Mouse (Mus musculus) heart, adult 2 months (tissue): ENCODE measurements around the gene Ypel3. TPM values are rescaled to one million over a fixed set of nuclear protein-coding genes. Genes with fewer than 3 reads are reported as not detected.

Source experiments
- DNase-seq, 2 experiments: peaks; one replicate each; pipeline ENCODE4 v3.0.0; 2021
- H3K27ac ChIP-seq: fragments of 200-600 bp; 2 replicates; pipeline ENCODE4 v1.8.1; 2022
- H3K27me3 ChIP-seq: fragments of 200-500 bp; 2 replicates; pipeline ENCODE4 v1.6.1; 2012; ENCODE audit warnings: mild to moderate bottlenecking, low read length, inconsistent platforms, mixed read lengths; ENCODE audit not compliant: control insufficient read depth, insufficient read depth
- H3K36me3 ChIP-seq: fragments of 200-500 bp; 2 replicates; pipeline ENCODE4 v1.6.1; 2012; ENCODE audit warnings: low read length, inconsistent platforms; ENCODE audit not compliant: control insufficient read depth, insufficient read depth
- H3K4me1 ChIP-seq: fragments of 200-500 bp; 2 replicates; pipeline ENCODE4 v1.6.1; 2011; ENCODE audit warnings: low read length; ENCODE audit not compliant: control insufficient read depth, insufficient read depth
- H3K4me3 ChIP-seq: fragments of 200-600 bp; 2 replicates; pipeline ENCODE4 v1.8.1; 2022
- H3K79me2 ChIP-seq: fragments of 200-500 bp; replicated peaks from 2 replicates; pipeline ENCODE4 v1.6.1; 2012; ENCODE audit warnings: mild to moderate bottlenecking, inconsistent platforms, low read length, moderate library complexity, mixed read lengths; ENCODE audit not compliant: control insufficient read depth, insufficient read depth
- H3K9ac ChIP-seq: fragments of 200-500 bp; 2 replicates; pipeline ENCODE4 v1.6.1; 2012; ENCODE audit warnings: low read depth, mild to moderate bottlenecking, control low read depth, inconsistent platforms, low read length, mixed read lengths
- CTCF ChIP-seq: fragments of 200-600 bp; IDR thresholded peaks from 2 replicates; pipeline ENCODE4 v1.8.1; 2022; ENCODE audit warnings: antibody characterized with exemption, mild to moderate bottlenecking, moderate library complexity
- EP300 ChIP-seq: fragments of 200-500 bp; IDR thresholded peaks from 2 replicates; pipeline ENCODE4 v1.6.1; 2011; ENCODE audit warnings: low read depth, low read length, control low read depth; ENCODE audit not compliant: insufficient read depth
- POLR2A ChIP-seq: fragments of 200-500 bp; IDR thresholded peaks from 2 replicates; pipeline ENCODE4 v1.6.1; 2011; ENCODE audit warnings: mild to moderate bottlenecking, low read depth, low read length, control low read depth; ENCODE audit not compliant: insufficient read depth
- WGBS: fragments of 180-500 bp; shearing (Covaris S2); methylation state at CpG from one replicate; pipeline ENCODE4 v1.1.7; 2018; 5-methylcytosine and 5-hydroxymethylcytosine counted together
- intact Hi-C: fragments of 180-260 bp; cut with DNase I; formaldehyde crosslinking; loops from one replicate; pipeline ENCODE4 v1.15.1; 2025
- polyA plus RNA-seq: library from polyadenylated mRNA; depleted of rRNA; stranded (reverse); fragments of >200 nt; gene quantifications from 2 replicates; pipeline ENCODE4 v1.2.3, GENCODE M21; 2012
- total RNA-seq, 2 experiments: library from RNA; stranded (reverse); gene quantifications; 2 replicates each; pipeline ENCODE4 v1.2.3; 2021

Gene Ypel3
- total and polyA plus RNA-seq, 3 experiments: 60.2 to 144 (median 89.9) TPM

GRCm38 (mm10) chr7:126760956-126761355, 15.8 kb upstream of the Ypel3 start:
- intact Hi-C loops: loop anchor here (2.0 kb wide), 2 partner anchors 16 to 38 kb away; partner anchors contain the start of gene Ypel3
- no peak for DNase-seq
- Histone ChIP-seq H3K79me2 (no peaks in the 10 kb centered on the region; the same call in 1 of the 2 replicates), H3K4me1 (peaks cover 8% of the 10 kb centered on the region), H3K27me3 (no peaks in the 10 kb centered on the region), H3K36me3 (peaks cover 6% of the 10 kb centered on the region; the same call in 1 of the 2 replicates), H3K4me3 (peak overlapping the region; percentile 81; the same call in 1 of the 2 replicates), H3K9ac (no peak overlapping the region), H3K27ac (peak overlapping the region; percentile 94)
- TF ChIP-seq POLR2A (no peak), CTCF (no peak), EP300 (no peak)
- WGBS: 47% methylated on average over 4 of the region's 4 CpGs

GRCm38 (mm10) chr7:126761529-126762067, 15.2 kb upstream of the Ypel3 start:
- H3K4me3 ChIP-seq: peak overlapping the region; percentile 81; the same call in 1 of the 2 replicates
- 37% methylated on average over 6 of the region's 6 CpGs for WGBS

GRCm38 (mm10) chr7:126762471-126763008, 14.2 kb upstream of the Ypel3 start:
- no peaks in the 10 kb centered on the region; the same call in 1 of the 2 replicates for H3K79me2 ChIP-seq
- peaks cover 8% of the 10 kb centered on the region for H3K4me1 ChIP-seq
- no peaks in the 10 kb centered on the region for H3K27me3 ChIP-seq
- 56% methylated on average over 17 of the region's 17 CpGs for WGBS
- H3K9ac ChIP-seq: no peak overlapping the region; the same call in 1 of the 2 replicates
- no peak overlapping the region for H3K4me3 ChIP-seq
- no peak for DNase-seq
- intact Hi-C loops: no loop called here
- TF ChIP-seq POLR2A (no peak), EP300 (no peak), CTCF (no peak)
- H3K36me3 ChIP-seq: peaks cover 6% of the 10 kb centered on the region; the same call in 1 of the 2 replicates
- peak overlapping the region; percentile 94 for H3K27ac ChIP-seq

More at GRCm38 (mm10) chr7:126761529-126762067, 15.2 kb upstream of the Ypel3 start:
- peaks cover 6% of the 10 kb centered on the region; the same call in 1 of the 2 replicates for H3K36me3 ChIP-seq
- H3K9ac ChIP-seq: no peak overlapping the region
- peaks cover 8% of the 10 kb centered on the region for H3K4me1 ChIP-seq
- no peak for DNase-seq
- TF ChIP-seq CTCF: no peak
- TF ChIP-seq EP300: peak; percentile 76; the same call in 1 of the 2 replicates
- peak; percentile 26; the same call in 1 of the 2 replicates for TF ChIP-seq POLR2A
- peak overlapping the region; percentile 94 for H3K27ac ChIP-seq
- intact Hi-C loops: loop anchor here (2.0 kb wide), 2 partner anchors 15 to 37 kb away; partner anchors contain the start of gene Ypel3
- H3K27me3 ChIP-seq: no peaks in the 10 kb centered on the region
- no peaks in the 10 kb centered on the region; the same call in 1 of the 2 replicates for H3K79me2 ChIP-seq

- no peak overlapping the region for H3K27ac ChIP-seq
- no peak overlapping the region for H3K4me3 ChIP-seq
- intact Hi-C loops: no loop called here
- peaks cover 8% of the 10 kb centered on the region for H3K4me1 ChIP-seq
- H3K79me2 ChIP-seq: no peaks in the 10 kb centered on the region
- DNase-seq: no peak
- WGBS: 85% methylated on average over 9 of the region's 9 CpGs
- no peak overlapping the region for H3K9ac ChIP-seq
- peaks cover 6% of the 10 kb centered on the region; the same call in 1 of the 2 replicates for H3K36me3 ChIP-seq
- no peaks in the 10 kb centered on the region for H3K27me3 ChIP-seq
- no peak for TF ChIP-seq CTCF
- no peak for TF ChIP-seq EP300
These were observed 11.2 kb upstream of the Ypel3 start for GRCm38 (mm10) chr7:126765540-126765939.

- Histone ChIP-seq H3K9ac (no peak within 1 kb of the TSS), H3K27me3 (no peaks in the 10 kb centered on the region), H3K79me2 (no peaks in the 10 kb centered on the region), H3K4me1 (peaks cover 4% of the 10 kb centered on the region), H3K4me3 (no peak within 1 kb of the TSS), H3K36me3 (peaks cover 3% of the 10 kb centered on the region; the same call in 1 of the 2 replicates), H3K27ac (no peak within 1 kb of the TSS)
- intact Hi-C loops: no loop called here
- TF ChIP-seq POLR2A (no peak), EP300 (no peak), CTCF (no peak)
- no peak for DNase-seq
- 94% methylated on average over 16 of the region's 16 CpGs for WGBS
These were observed 10.6 kb upstream of the Ypel3 start, which contains the start of gene Gdpd3 for GRCm38 (mm10) chr7:126766201-126766600. Gene Gdpd3, plus strand, starts transcription at chr7:126766334.

- Histone ChIP-seq H3K79me2 (no peaks in the 10 kb centered on the region), H3K4me3 (no peak overlapping the region), H3K27me3 (no peaks in the 10 kb centered on the region), H3K4me1 (peaks cover 2% of the 10 kb centered on the region), H3K27ac (no peak overlapping the region), H3K9ac (no peak overlapping the region), H3K36me3 (no peaks in the 10 kb centered on the region)
- intact Hi-C loops: no loop called here
- DNase-seq: no peak
- WGBS: 91% methylated on average over 8 of the region's 8 CpGs
- TF ChIP-seq CTCF: no peak
These were observed 9.8 kb upstream of the Ypel3 start for GRCm38 (mm10) chr7:126767001-126767400.
